Mouse (Mus musculus) stomach, postnatal 0 days (tissue): ENCODE measurements around the gene Fgfr1op. TPM values are rescaled to one million over a fixed set of nuclear protein-coding genes. Genes with fewer than 3 reads are reported as not detected.

Experiments used
- ATAC-seq: fragments of 200-750 bp; cut with Nextera tagmentation; 2 replicates; pipeline ENCODE4 v1.8.0; 2017; ENCODE audit not compliant: low FRiP score, low TSS enrichment
- DNase-seq: peaks from one replicate; pipeline ENCODE4 v3.0.0-alpha.2; 2016; ENCODE audit warnings: low spot score
- H3K27ac ChIP-seq: fragments of 300-500 bp; sonication (generic); replicated peaks from 2 replicates; pipeline ENCODE4 v1.5.1; 2014; ENCODE audit warnings: mild to moderate bottlenecking, control low read depth
- H3K27me3 ChIP-seq: fragments of 300-500 bp; sonication (generic); 2 replicates; pipeline ENCODE4 v1.6.1; 2014; ENCODE audit warnings: low read length; ENCODE audit not compliant: control insufficient read depth, insufficient read depth
- H3K36me3 ChIP-seq: fragments of 300-500 bp; sonication (generic); 2 replicates; pipeline ENCODE4 v1.6.1; 2014; ENCODE audit warnings: low read length, mixed read lengths; ENCODE audit not compliant: control insufficient read depth, insufficient read depth
- H3K4me1 ChIP-seq: fragments of 300-500 bp; sonication (generic); replicated peaks from 2 replicates; pipeline ENCODE4 v1.6.1; 2014; ENCODE audit warnings: antibody characterized with exemption; ENCODE audit not compliant: control insufficient read depth, insufficient read depth
- H3K4me2 ChIP-seq: fragments of 300-500 bp; sonication (generic); replicated peaks from 2 replicates; pipeline ENCODE4 v1.6.1; 2014; ENCODE audit warnings: low read depth, mild to moderate bottlenecking, control low read depth, moderate library complexity
- H3K4me3 ChIP-seq: fragments of 300-500 bp; sonication (generic); 2 replicates; pipeline ENCODE4 v1.5.1; 2014; ENCODE audit warnings: low read depth, low read length, control low read depth
- H3K9ac ChIP-seq: fragments of 300-500 bp; sonication (generic); 2 replicates; pipeline ENCODE4 v1.6.1; 2014; ENCODE audit warnings: mild to moderate bottlenecking, low read length, control low read depth, mixed read lengths
- H3K9me3 ChIP-seq: fragments of 300-500 bp; sonication (generic); 2 replicates; pipeline ENCODE4 v1.6.1; 2016; ENCODE audit warnings: low read length; ENCODE audit not compliant: control insufficient read depth
- CTCF ChIP-seq: IDR thresholded peaks from 2 replicates; pipeline ENCODE4 v1.5.1; 2016; ENCODE audit warnings: antibody characterized with exemption, low read depth, mild to moderate bottlenecking, moderate library complexity
- EP300 ChIP-seq: optimal IDR thresholded peaks from 2 replicates; pipeline ENCODE3; 2016; ENCODE audit warnings: antibody characterized with exemption
- WGBS: fragments of 180-500 bp; shearing (Covaris S2); extraction: QIAGEN DNeasy Blood & Tissue Kit; methylation state at CpG from one replicate; pipeline ENCODE4 v1.1.7; 2014; 5-methylcytosine and 5-hydroxymethylcytosine counted together
- polyA plus RNA-seq: library from polyadenylated mRNA; unstranded; fragments of >200 nt; fragmentation: Nextera tagmentation; extraction: Ambion mirVana; gene quantifications from 2 replicates; pipeline ENCODE4 v1.2.1, GENCODE M21; 2015

Fgfr1op gene
- polyA plus RNA-seq, 1 experiment from 2014 or later, result 12.7 TPM

DNA sequence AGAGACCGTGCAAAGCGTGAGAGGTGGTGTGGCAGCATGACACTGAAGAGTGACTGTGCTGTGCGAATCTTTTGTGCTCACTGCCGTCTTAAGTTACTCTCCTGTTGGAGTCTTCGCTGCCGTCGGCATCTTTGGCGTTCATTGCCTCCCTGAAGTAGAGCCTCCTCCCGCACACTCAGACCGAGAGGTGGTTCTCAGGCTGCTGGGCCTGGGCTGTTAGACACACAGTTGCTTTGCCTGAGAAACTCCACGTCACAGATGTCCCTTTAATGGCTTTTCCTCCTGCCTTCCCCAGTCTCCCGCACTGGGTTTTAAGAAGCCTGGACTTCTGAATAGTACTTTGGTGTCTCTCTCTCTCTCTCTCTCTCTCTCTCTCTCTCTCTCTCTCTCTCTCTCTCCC, 76.3 kb downstream of the Fgfr1op start:
- Histone ChIP-seq H3K27ac (no peak overlapping the region), H3K36me3 (no peaks in the 10 kb centered on the region), H3K4me1 (0 out of 2 replicates have a peak, but pooled peaks cover 2% of the 10 kb centered on the region), H3K4me3 (no peak overlapping the region), H3K27me3 (no peaks in the 10 kb centered on the region), H3K9me3 (no peaks in the 10 kb centered on the region), H3K9ac (no peak overlapping the region), H3K4me2 (no peak overlapping the region)
- 76% methylated on average over 12 of the region's 12 CpGs for WGBS
- DNase-seq (no peak), ATAC-seq (no peak)
- TF ChIP-seq EP300 (no peak), CTCF (no peak)

DNA sequence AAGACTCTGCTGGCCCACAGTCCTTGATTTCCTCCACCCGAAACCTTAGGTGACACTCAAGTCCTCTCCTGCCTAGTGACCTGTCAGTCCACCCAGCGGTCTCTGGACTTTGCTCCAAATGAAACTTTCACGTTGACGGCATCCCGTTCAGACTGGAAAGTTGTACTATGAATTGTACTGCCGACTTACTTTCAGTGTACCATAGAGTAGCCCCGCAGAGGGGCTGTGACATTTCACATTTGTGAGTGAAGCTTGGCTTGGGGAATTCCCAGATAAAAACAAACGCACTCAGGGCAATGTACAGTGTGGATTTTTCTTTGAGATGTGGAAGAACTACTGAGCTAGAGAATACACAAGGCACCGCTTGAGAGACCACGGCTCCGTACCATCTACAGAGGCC, 76.9 kb downstream of the Fgfr1op start:
- no peak for ATAC-seq
- WGBS, result 79% methylated on average over 11 of the region's 11 CpGs
- H3K4me1 ChIP-seq, result 0 out of 2 replicates have a peak, but pooled peaks cover 2% of the 10 kb centered on the region
- no peak overlapping the region for H3K4me3 ChIP-seq
- no peaks in the 10 kb centered on the region for H3K36me3 ChIP-seq
- no peak overlapping the region for H3K27ac ChIP-seq
- DNase-seq, result no peak
- no peaks in the 10 kb centered on the region for H3K27me3 ChIP-seq
- no peak overlapping the region for H3K9ac ChIP-seq
- no peak overlapping the region for H3K4me2 ChIP-seq
- no peak for TF ChIP-seq CTCF
- no peak for TF ChIP-seq EP300
- H3K9me3 ChIP-seq, result no peaks in the 10 kb centered on the region

DNA sequence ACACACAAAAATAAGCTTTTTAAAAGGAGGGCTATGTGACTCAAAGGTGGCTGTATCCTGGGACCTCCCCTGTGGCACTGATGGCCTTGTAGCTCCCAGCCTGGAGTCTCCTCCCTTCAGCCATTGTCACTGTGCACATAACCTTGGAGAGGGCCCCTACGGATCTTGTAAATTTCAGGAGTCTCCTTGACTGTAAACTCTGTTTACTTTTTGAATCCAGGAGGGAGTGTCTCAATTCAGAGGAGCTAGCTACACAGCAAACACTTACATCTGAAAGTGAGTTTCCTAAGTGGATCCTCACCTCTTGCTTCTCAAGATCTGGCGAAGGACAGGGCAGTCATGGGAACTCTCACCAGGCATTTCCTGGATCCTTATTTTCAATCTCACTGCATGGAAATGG, 78.8 kb downstream of the Fgfr1op start:
- no peak overlapping the region for H3K9ac ChIP-seq
- H3K4me1 ChIP-seq, result 0 out of 2 replicates have a peak, but pooled peaks cover 2% of the 10 kb centered on the region
- 50% methylated on average over 2 of the region's 2 CpGs for WGBS
- no peaks in the 10 kb centered on the region for H3K27me3 ChIP-seq
- H3K36me3 ChIP-seq, result no peaks in the 10 kb centered on the region
- no peak for ATAC-seq
- no peaks in the 10 kb centered on the region for H3K9me3 ChIP-seq
- TF ChIP-seq CTCF, result no peak
- no peak for TF ChIP-seq EP300
- no peak overlapping the region for H3K27ac ChIP-seq
- H3K4me3 ChIP-seq, result no peak overlapping the region
- no peak for DNase-seq
- H3K4me2 ChIP-seq, result no peak overlapping the region

DNA sequence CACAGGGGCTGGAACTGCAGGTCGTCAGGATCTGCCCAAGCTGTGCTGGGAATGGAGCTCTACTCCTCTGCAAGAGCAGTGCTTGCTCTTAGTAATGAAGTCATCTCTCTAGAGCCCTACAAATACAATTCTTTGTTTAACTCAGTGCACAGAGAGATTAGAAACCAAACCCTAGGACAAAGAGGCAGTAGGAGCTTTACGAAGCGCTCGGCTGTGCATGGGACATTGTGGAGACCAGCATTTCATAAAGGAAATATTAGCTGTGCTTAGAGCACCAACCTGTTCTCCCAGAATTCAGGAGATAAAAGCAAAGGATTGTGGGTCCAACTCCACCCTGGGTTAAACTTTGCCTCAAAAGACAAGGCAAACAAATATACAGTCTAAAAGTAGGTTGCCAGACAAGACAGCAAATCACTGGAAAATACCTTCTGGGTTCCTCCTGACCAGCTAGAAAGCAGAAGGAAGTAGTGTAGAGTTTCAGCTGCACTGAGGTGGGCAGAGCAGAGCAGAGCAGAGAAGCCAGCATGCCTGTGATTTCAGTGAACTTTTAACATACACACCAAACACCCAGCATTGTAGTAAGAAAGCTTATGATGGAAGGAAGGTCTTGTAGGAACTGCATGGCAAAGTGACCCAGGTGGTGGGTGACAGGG, 80.9 kb downstream of the Fgfr1op start:
- H3K4me1 ChIP-seq, result 0 out of 2 replicates have a peak, but pooled peaks cover 2% of the 10 kb centered on the region
- peak; percentile 93 for ATAC-seq
- no peaks in the 10 kb centered on the region for H3K9me3 ChIP-seq
- no peaks in the 10 kb centered on the region for H3K36me3 ChIP-seq
- H3K9ac ChIP-seq, result no peak overlapping the region
- H3K4me2 ChIP-seq, result no peak overlapping the region
- peak; percentile 67 for DNase-seq
- no peak overlapping the region for H3K4me3 ChIP-seq
- no peaks in the 10 kb centered on the region for H3K27me3 ChIP-seq
- 56% methylated on average over 4 of the region's 4 CpGs for WGBS
- peak overlapping the region; percentile 78 for H3K27ac ChIP-seq
- TF ChIP-seq EP300, result no peak
- TF ChIP-seq CTCF, result no peak

Other genes starting within 250 kb of the Fgfr1op start
- gene Tagap, start 239.5 kb upstream of the Fgfr1op start, polyA plus RNA-seq, result 0.51 and 0.61 TPM in 2 replicates
- gene Rsph3a, start 219.9 kb upstream of the Fgfr1op start, polyA plus RNA-seq, result 32.6 and 38.5 TPM in 2 replicates
- 0.23 TPM in 1 of 2 replicates, not detected in the other for gene Gm49673, start 17.7 kb upstream of the Fgfr1op start, polyA plus RNA-seq
- gene Rnaset2a, start 17.4 kb upstream of the Fgfr1op start, polyA plus RNA-seq, result 43.3 and 44.8 TPM in 2 replicates
- 0.13 and 0.17 TPM in 2 replicates for gene Ccr6, start 70.5 kb downstream of the Fgfr1op start, polyA plus RNA-seq
- 292 and 304 TPM in 2 replicates for gene Mpc1, start 117.4 kb downstream of the Fgfr1op start, polyA plus RNA-seq
- 96.2 and 104 TPM in 2 replicates for gene Sft2d1, start 145.6 kb downstream of the Fgfr1op start, polyA plus RNA-seq
- gene Prr18, start 172.0 kb downstream of the Fgfr1op start, polyA plus RNA-seq, result 0.50 and 0.62 TPM in 2 replicates
- gene T2, start 190.5 kb downstream of the Fgfr1op start, polyA plus RNA-seq, result 0.13 and 0.18 TPM in 2 replicates